9 mouse cellular contexts compared by ENCODE assay signal in the genomic region with DNA sequence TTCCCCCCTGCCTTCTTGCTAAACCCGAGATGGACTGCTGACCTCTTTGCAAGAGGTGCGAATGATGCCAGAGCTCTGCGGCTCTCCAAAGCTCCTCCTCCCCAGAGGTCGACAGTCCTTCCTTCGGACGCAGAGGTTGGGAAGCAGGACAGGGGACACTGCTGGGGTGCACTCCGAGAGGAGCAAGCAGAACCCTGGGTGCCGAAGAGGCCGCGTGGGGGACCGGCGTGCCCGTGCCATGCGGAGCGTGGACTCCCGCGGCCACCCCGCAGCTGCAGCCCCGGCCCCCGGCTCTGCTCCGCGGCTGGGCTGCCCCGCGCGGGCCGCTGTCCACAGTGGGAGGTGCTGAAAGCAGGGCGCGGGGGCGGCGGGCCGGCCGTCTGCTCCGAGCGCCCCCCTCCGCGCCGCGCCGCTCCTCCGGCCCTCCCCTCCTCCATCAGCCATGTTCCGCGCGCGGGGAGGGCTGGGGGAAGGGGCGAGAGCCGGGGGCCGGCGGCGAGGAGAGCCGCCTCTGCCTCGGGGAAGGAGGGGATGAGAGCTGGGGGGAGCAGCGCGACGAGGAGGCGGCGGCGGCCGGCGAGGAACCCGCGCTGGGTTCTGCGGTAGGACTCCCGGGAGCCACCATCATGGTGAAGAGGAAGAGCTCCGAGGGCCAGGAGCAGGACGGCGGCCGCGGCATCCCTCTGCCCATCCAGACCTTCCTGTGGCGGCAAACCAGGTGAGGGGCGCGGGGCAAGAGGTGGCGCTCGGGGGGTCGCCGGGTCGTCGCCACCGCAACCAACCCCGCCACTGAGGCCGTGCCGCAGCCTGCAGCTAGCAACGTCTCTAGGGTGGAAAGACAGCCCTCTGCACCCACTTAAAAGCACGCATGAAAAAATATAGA. TPM values are rescaled to one million over a fixed set of nuclear protein-coding genes. Genes with fewer than 3 reads are reported as not detected.
A peak's percentile ranks its signal among the peaks of the same experiment; 100 is the strongest.
DNase-seq lines count a peak whose midpoint lies in the region; ATAC-seq lines count a peak whose summit lies in the region.
"Had no signal": no experiment of that assay in that cellular context is flagged by ENCODE, and none has a peak within 500 bp of the region (broad histone marks: within the 10 kb centered on the region; RNA-seq: fewer than 3 reads in every experiment).

Gene Unc80 (plus strand): TSS at position 547 of the 883 bp plus-strand sequence.

- no peaks in the 10 kb centered on the region for H3K36me3 ChIP-seq in limb, embryonic 15.5 days
- H3K36me3 ChIP-seq: G1E had no signal

- peak; percentile 80 for ATAC-seq in limb, embryonic 15.5 days (ENCODE audit: insufficient number of reproducible peaks, low FRiP score, low TSS enrichment, low read depth)

- peaks cover 21% of the 10 kb centered on the region for H3K27me3 ChIP-seq in limb, embryonic 15.5 days

- peak; percentile 67 to 78 for DNase-seq in left cerebral cortex, adult 18-20 months (ENCODE audit: low spot score in 2 of 2)
- no peak for DNase-seq in left cerebral cortex, adult 11 months (ENCODE audit: low spot score)
- DNase-seq in cerebellum, postnatal 36 days, result peak; percentile 73 to 83
- peak; percentile 61 to 63 for DNase-seq in frontal cortex, postnatal 36 days (ENCODE audit: low spot score in 2 of 2)
- peak; percentile 1 for DNase-seq in kidney, adult 9 months
- DNase-seq in neural tube, embryonic 10.5 days (ENCODE audit: extremely low spot score, low spot score), result peak; percentile 77
- peak; percentile 39 for DNase-seq in urinary bladder, postnatal 14 days (ENCODE audit: low spot score)

- peak within 1 kb of the TSS; percentile 95 for H3K4me2 ChIP-seq in limb, embryonic 15.5 days

- H3K9ac ChIP-seq in limb, embryonic 15.5 days, result no peak within 1 kb of the TSS; the same call in 1 of the 2 replicates

- peak within 1 kb of the TSS; percentile 52 for H3K4me3 ChIP-seq in limb, embryonic 15.5 days

- H3K9me3 ChIP-seq in limb, embryonic 15.5 days, result no peaks in the 10 kb centered on the region

- 1% methylated on average over 69 of the region's 83 CpGs for WGBS in limb, embryonic 15.5 days

- H3K4me1 ChIP-seq in limb, embryonic 15.5 days, result peaks cover 13% of the 10 kb centered on the region

- no peak within 1 kb of the TSS for H3K27ac ChIP-seq in limb, embryonic 15.5 days

RNA-seq across cellular contexts. Expression of gene Unc80, which starts in this region (rescaled TPM):
- total RNA-seq in left cerebral cortex, adult 18-20 months (2021), result 100 to 1,000 TPM; 225 to 234 TPM
- polyA plus RNA-seq in limb, embryonic 15.5 days (2015; fragmentation: Nextera tagmentation; extraction: Ambion mirVana), result 0.04 and 0.12 TPM in 2 replicates

Comparison
In these comparisons a context has a peak if more than half of its experiments do, and no peak if none do; other contexts are left out.
1. Peak in ATAC-seq, H3K4me3 ChIP-seq and H3K4me2 ChIP-seq in limb, embryonic 15.5 days; RNA of the gene not detected or under 1 TPM.